Mouse (Mus musculus) midbrain, embryonic 14.5 days (tissue): Measurements from ENCODE around the gene Eif4e2. TPM values are rescaled to one million over a fixed set of nuclear protein-coding genes. Genes with fewer than 3 reads are reported as not detected.

Experiments
- ATAC-seq: fragments of 200-750 bp; cut with Nextera tagmentation; 2 replicates; pipeline ENCODE4 v1.8.0; 2017; ENCODE audit warnings: moderate number of reproducible peaks, moderate library complexity; ENCODE audit not compliant: low FRiP score, low TSS enrichment
- DNase-seq: peaks from one replicate; pipeline ENCODE4 v3.0.0-alpha.2; 2015
- H3K27ac ChIP-seq: fragments of 300-500 bp; sonication (generic); replicated peaks from 2 replicates; pipeline ENCODE4 v1.5.1; 2014; ENCODE audit warnings: mild to moderate bottlenecking, low read depth, low read length, moderate library complexity
- H3K27me3 ChIP-seq: fragments of 300-500 bp; sonication (generic); 2 replicates; pipeline ENCODE4 v1.6.1; 2014; ENCODE audit warnings: low read length, control low read depth, mixed read lengths; ENCODE audit not compliant: control insufficient read depth, insufficient read depth
- H3K36me3 ChIP-seq: fragments of 300-500 bp; sonication (generic); 2 replicates; pipeline ENCODE4 v1.6.1; 2014; ENCODE audit warnings: low read length, control low read depth; ENCODE audit not compliant: control insufficient read depth, insufficient read depth
- H3K4me1 ChIP-seq: fragments of 300-500 bp; sonication (generic); 2 replicates; pipeline ENCODE4 v1.6.1; 2014; ENCODE audit warnings: mild to moderate bottlenecking, antibody characterized with exemption, low read length, control low read depth; ENCODE audit not compliant: control insufficient read depth, insufficient read depth
- H3K4me2 ChIP-seq: fragments of 300-500 bp; sonication (generic); 2 replicates; pipeline ENCODE4 v1.6.1; 2014; ENCODE audit warnings: mild to moderate bottlenecking, low read length, moderate library complexity
- H3K4me3 ChIP-seq: fragments of 300-500 bp; sonication (generic); replicated peaks from 2 replicates; pipeline ENCODE4 v1.5.1; 2014; ENCODE audit warnings: low read depth, low read length
- H3K9ac ChIP-seq: fragments of 300-500 bp; sonication (generic); replicated peaks from 2 replicates; pipeline ENCODE4 v1.6.1; 2014; ENCODE audit warnings: mild to moderate bottlenecking, low read length, moderate library complexity
- H3K9me3 ChIP-seq: fragments of 300-500 bp; sonication (generic); 2 replicates; pipeline ENCODE4 v1.6.1; 2016; ENCODE audit warnings: low read length, control low read depth, mixed read lengths; ENCODE audit not compliant: control insufficient read depth
- WGBS: fragments of 180-500 bp; shearing (Covaris S2); extraction: QIAGEN DNeasy Blood & Tissue Kit; methylation state at CpG from one replicate; pipeline ENCODE4 v1.1.7; 2014; 5-methylcytosine and 5-hydroxymethylcytosine counted together
- polyA plus RNA-seq: library from polyadenylated mRNA; unstranded; fragments of >200 nt; fragmentation: Nextera tagmentation; extraction: Ambion mirVana; gene quantifications from 2 replicates; pipeline ENCODE4 v1.2.1, GENCODE M21; 2014

Gene Eif4e2
- polyA plus RNA-seq, 1 experiment from 2014 or later: 75.5 TPM

GRCm38 (mm10) chr1:87239056-87239455 lies 25.3 kb downstream of the Eif4e2 start:
- WGBS: 82% methylated on average over 8 of the region's 8 CpGs
- DNase-seq (no peak), ATAC-seq (no peak)
- Histone ChIP-seq H3K4me2 (no peak overlapping the region), H3K36me3 (peaks cover 48% of the 10 kb centered on the region), H3K27me3 (no peaks in the 10 kb centered on the region), H3K4me1 (no peaks in the 10 kb centered on the region), H3K27ac (no peak overlapping the region), H3K9ac (no peak overlapping the region), H3K4me3 (no peak overlapping the region), H3K9me3 (no peaks in the 10 kb centered on the region)

DNA sequence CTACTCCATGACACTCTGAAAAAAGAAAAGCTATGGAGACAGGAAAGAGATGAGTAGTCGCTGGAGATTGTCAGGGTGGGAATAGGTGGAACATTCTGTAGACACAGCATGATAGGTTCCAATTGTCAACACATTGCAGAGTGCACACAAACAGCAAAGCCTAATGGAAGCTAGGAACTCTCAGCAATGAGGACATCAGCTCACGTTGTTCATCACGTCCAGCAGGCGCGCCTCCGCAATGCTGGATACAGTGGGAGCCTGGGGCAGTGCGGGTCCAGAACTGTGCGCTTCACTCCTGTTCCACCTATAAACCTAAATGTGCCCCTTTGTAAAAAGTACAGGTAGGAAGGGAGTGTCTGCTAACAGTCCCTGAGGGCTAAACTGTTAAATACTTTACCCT lies 29.3 kb downstream of the Eif4e2 start:
- DNase-seq (no peak), ATAC-seq (no peak)
- Histone ChIP-seq H3K9me3 (no peaks in the 10 kb centered on the region), H3K27me3 (no peaks in the 10 kb centered on the region), H3K4me1 (no peaks in the 10 kb centered on the region), H3K9ac (no peak overlapping the region), H3K4me3 (no peak overlapping the region), H3K27ac (no peak overlapping the region), H3K36me3 (peaks cover 13% of the 10 kb centered on the region), H3K4me2 (no peak overlapping the region)
- WGBS: 90% methylated on average over 8 of the region's 8 CpGs

- Histone ChIP-seq H3K9ac (no peak overlapping the region), H3K27me3 (no peaks in the 10 kb centered on the region), H3K4me1 (no peaks in the 10 kb centered on the region), H3K4me2 (no peak overlapping the region), H3K36me3 (no peaks in the 10 kb centered on the region), H3K27ac (no peak overlapping the region), H3K9me3 (no peaks in the 10 kb centered on the region), H3K4me3 (no peak overlapping the region)
- ATAC-seq: no peak
- 48% methylated on average over 1 of the region's 1 CpGs for WGBS
- no peak for DNase-seq
Measured at GRCm38 (mm10) chr1:87245430-87245829, 31.7 kb downstream of the Eif4e2 start.

DNA sequence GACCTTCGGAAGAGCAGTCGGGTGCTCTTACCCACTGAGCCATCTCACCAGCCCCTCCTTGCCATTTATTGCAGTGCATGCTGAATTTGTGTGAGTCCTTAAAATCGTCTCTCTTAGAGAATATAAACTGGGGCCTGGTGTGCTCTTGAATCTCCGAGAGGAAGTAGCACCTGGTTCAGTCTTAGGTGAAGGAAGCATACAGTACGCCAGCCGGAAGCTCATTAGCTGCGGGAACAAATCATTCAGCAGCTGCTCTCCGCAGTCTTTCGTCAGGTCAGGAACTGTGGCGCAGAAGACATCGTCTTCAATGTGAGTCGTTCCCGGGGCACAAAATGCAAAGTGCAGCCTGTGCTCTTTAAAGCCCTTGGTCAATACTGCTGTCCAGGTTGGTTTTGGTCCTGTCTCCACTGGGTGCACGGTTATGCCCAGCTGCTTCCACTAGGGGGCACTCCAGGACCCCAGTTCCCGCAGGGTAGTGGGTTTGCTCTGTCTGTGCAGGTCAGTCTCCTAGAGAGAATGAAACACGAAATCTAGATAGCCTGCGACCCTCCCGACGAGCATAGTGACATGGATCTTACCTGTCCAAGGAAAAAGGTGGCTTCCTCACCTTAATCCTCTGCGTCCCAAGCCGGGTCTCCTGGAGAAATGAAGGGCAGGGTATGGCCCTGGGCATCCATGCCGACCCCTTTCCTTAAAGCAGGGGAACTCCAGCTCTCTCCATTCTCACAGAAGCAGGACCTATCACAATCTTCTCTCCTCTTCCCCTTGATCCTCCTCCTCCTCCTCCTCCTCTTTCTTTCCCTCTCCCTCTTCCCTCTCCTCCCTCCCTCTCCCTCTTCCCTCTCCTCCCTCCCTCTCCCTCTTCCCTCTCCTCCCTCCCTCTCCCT lies 32.5 kb downstream of the Eif4e2 start:
- H3K27ac ChIP-seq: no peak overlapping the region
- no peaks in the 10 kb centered on the region for H3K9me3 ChIP-seq
- 27% methylated on average over 22 of the region's 22 CpGs for WGBS
- DNase-seq (peak; percentile 86), ATAC-seq (peak; percentile 85)
- no peaks in the 10 kb centered on the region for H3K27me3 ChIP-seq
- no peak overlapping the region for H3K9ac ChIP-seq
- H3K36me3 ChIP-seq: no peaks in the 10 kb centered on the region
- peak overlapping the region; percentile 31 for H3K4me2 ChIP-seq
- H3K4me1 ChIP-seq: no peaks in the 10 kb centered on the region
- no peak overlapping the region for H3K4me3 ChIP-seq

DNA sequence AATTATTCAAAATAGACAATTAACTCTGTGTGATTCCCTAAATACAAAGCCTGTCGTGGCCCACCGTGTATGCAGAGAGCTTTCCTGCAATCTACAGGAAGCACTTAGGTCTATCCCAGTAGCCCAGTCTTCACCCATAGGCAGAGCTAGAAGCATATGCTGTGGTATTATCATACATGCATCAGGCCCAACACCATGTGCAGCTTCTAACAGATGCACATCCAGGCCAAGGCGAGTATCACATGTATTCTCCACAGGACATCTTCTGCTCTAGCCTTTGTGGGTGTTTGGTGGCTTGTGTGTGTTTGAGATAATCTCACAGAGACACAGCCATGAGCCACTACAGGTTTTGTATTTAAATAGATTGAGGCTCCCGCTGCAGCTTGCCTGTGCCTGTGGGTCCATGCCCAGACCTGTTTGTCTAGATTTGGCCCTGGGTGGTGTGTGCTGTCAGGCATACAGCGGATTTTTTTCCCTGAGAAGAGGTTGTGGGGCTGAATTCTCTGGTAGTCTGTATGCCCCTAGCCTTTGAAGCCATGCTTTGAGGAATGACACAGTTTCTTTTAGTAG lies 38.4 kb downstream of the Eif4e2 start:
- Histone ChIP-seq H3K27ac (no peak overlapping the region), H3K27me3 (no peaks in the 10 kb centered on the region), H3K4me2 (no peak overlapping the region), H3K4me3 (no peak overlapping the region), H3K36me3 (no peaks in the 10 kb centered on the region), H3K9me3 (no peaks in the 10 kb centered on the region), H3K9ac (no peak overlapping the region), H3K4me1 (no peaks in the 10 kb centered on the region)
- no peak for DNase-seq
- ATAC-seq: no peak
- WGBS: 58% methylated on average over 5 of the region's 5 CpGs

GRCm38 (mm10) chr1:87255173-87255572 lies 41.5 kb downstream of the Eif4e2 start:
- Histone ChIP-seq H3K9me3 (no peaks in the 10 kb centered on the region), H3K4me3 (no peak overlapping the region), H3K27me3 (peaks cover 6% of the 10 kb centered on the region; the same call in 1 of the 2 replicates), H3K36me3 (no peaks in the 10 kb centered on the region), H3K4me1 (no peaks in the 10 kb centered on the region), H3K27ac (no peak overlapping the region), H3K4me2 (no peak overlapping the region), H3K9ac (no peak overlapping the region)
- no peak for DNase-seq
- WGBS: 62% methylated on average over 4 of the region's 4 CpGs
- no peak for ATAC-seq

DNA sequence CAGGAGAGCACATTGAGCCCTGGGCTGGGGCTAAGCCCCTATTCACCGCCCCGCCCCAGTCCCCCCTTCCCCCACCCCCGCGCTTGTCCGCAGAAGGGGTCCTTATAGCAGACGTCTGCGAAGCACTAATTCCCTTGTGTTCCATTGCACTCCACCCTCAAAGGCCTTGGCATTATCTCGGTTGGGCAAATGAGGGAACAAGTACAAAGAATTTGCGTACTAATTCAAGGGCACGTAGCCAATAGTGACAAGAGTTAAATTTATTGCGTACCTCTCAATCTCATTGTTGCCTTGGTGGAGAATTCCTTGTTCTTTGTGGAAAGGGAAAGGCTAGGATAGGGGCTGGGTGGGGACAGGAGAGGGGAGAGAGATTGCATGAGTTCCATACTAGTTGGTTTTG lies 44.0 kb downstream of the Eif4e2 start:
- WGBS: 9% methylated on average over 11 of the region's 11 CpGs
- Histone ChIP-seq H3K9me3 (no peaks in the 10 kb centered on the region), H3K4me3 (no peak overlapping the region), H3K36me3 (no peaks in the 10 kb centered on the region), H3K27ac (no peak overlapping the region), H3K4me2 (no peak overlapping the region), H3K9ac (no peak overlapping the region), H3K4me1 (no peaks in the 10 kb centered on the region), H3K27me3 (peaks cover 12% of the 10 kb centered on the region)
- ATAC-seq (no peak), DNase-seq (no peak)

GRCm38 (mm10) chr1:87258484-87258883 lies 44.8 kb downstream of the Eif4e2 start:
- Histone ChIP-seq H3K9me3 (no peaks in the 10 kb centered on the region), H3K27me3 (peaks cover 20% of the 10 kb centered on the region), H3K4me2 (no peak overlapping the region), H3K27ac (no peak overlapping the region), H3K4me3 (no peak overlapping the region), H3K9ac (no peak overlapping the region), H3K36me3 (no peaks in the 10 kb centered on the region), H3K4me1 (no peaks in the 10 kb centered on the region)
- DNase-seq (no peak), ATAC-seq (no peak)
- 19% methylated on average over 14 of the region's 14 CpGs for WGBS

GRCm38 (mm10) chr1:87259316-87259715 lies 45.6 kb downstream of the Eif4e2 start:
- peaks cover 29% of the 10 kb centered on the region for H3K27me3 ChIP-seq
- H3K9me3 ChIP-seq: no peaks in the 10 kb centered on the region
- DNase-seq (no peak), ATAC-seq (no peak)
- H3K4me1 ChIP-seq: peaks cover 2% of the 10 kb centered on the region; the same call in 1 of the 2 replicates
- no peak overlapping the region for H3K27ac ChIP-seq
- no peak overlapping the region for H3K9ac ChIP-seq
- 87% methylated on average over 2 of the region's 2 CpGs for WGBS
- H3K36me3 ChIP-seq: no peaks in the 10 kb centered on the region
- no peak overlapping the region for H3K4me2 ChIP-seq
- H3K4me3 ChIP-seq: no peak overlapping the region
